Mouse (Mus musculus) MEL (cell line): ENCODE results near the gene Rps3. TPM values are rescaled to one million over a fixed set of nuclear protein-coding genes. Genes with fewer than 3 reads are reported as not detected.

Experiments
- DNase-seq: peaks from one replicate; pipeline ENCODE4 v3.0.0; 2011; ENCODE audit warnings: low read depth, low spot score
- H3K27ac ChIP-seq: 2 replicates; pipeline ENCODE4 v1.5.1; 2012; ENCODE audit warnings: low read depth, mild to moderate bottlenecking, control low read depth, low read length, moderate library complexity; ENCODE audit not compliant: control insufficient read depth
- H3K27me3 ChIP-seq, 2 experiments: fragments of 150-350 bp in 1 of 2; sonication (generic) in 1 of 2; 2 replicates each; pipeline ENCODE4 v1.6.1; 2012; ENCODE audit warnings: low read length in 2 of 2, mild to moderate bottlenecking in 2 of 2, improper control_type of control experiment in 1 of 2, moderate library complexity in 1 of 2; ENCODE audit not compliant: insufficient read depth in 2 of 2, control insufficient read depth in 1 of 2
- H3K36me3 ChIP-seq, 2 experiments: 2 replicates each; pipeline ENCODE4 v1.6.1; 2012 to 2014; ENCODE audit warnings: low read length in 2 of 2, improper control_type of control experiment in 1 of 2, inconsistent platforms in 1 of 2, mild to moderate bottlenecking in 1 of 2; ENCODE audit not compliant: insufficient read depth in 2 of 2, control insufficient read depth in 1 of 2
- H3K4me1 ChIP-seq, 2 experiments: fragments of 150-350 bp in 1 of 2; sonication (generic) in 1 of 2; 2 replicates each; pipeline ENCODE4 v1.6.1; 2012; ENCODE audit warnings: low read length in 2 of 2, improper control_type of control experiment in 1 of 2, mild to moderate bottlenecking in 1 of 2; ENCODE audit not compliant: insufficient read depth in 2 of 2, control insufficient read depth in 1 of 2
- H3K4me3 ChIP-seq, 2 experiments: fragments of 150-350 bp in 1 of 2; sonication (generic) in 1 of 2; 2 replicates each; pipeline ENCODE4 v1.5.1; 2012; ENCODE audit warnings: low read depth in 2 of 2, low read length in 2 of 2, mild to moderate bottlenecking in 2 of 2, moderate library complexity in 2 of 2, control low read depth in 1 of 2, improper control_type of control experiment in 1 of 2; ENCODE audit not compliant: control insufficient read depth in 1 of 2, insufficient read depth in 1 of 2
- H3K79me2 ChIP-seq: 2 replicates; pipeline ENCODE4 v1.6.1; 2012; ENCODE audit warnings: mild to moderate bottlenecking, low read length, moderate library complexity; ENCODE audit not compliant: control insufficient read depth, poor library complexity, insufficient read depth
- H3K9ac ChIP-seq: 2 replicates; pipeline ENCODE4 v1.6.1; 2012; ENCODE audit warnings: low read depth, mild to moderate bottlenecking, control low read depth, low read length, moderate library complexity; ENCODE audit not compliant: control insufficient read depth, poor library complexity, severe bottlenecking
- H3K9me3 ChIP-seq: fragments of 150-350 bp; sonication (generic); replicated peaks from 2 replicates; pipeline ENCODE4 v1.6.1; 2012; ENCODE audit warnings: mild to moderate bottlenecking, low read length, improper control_type of control experiment, moderate library complexity; ENCODE audit not compliant: insufficient read depth
- CHD1 ChIP-seq: IDR thresholded peaks from 2 replicates; pipeline ENCODE4 v1.6.1; 2012; ENCODE audit warnings: low read depth, mild to moderate bottlenecking, inconsistent platforms, low read length, improper control_type of control experiment
- E2F4 ChIP-seq: IDR thresholded peaks from 2 replicates; pipeline ENCODE4 v1.6.1; 2011; ENCODE audit warnings: low read depth, low read length, improper control_type of control experiment, borderline replicate concordance
- ELF1 ChIP-seq: IDR thresholded peaks from 2 replicates; pipeline ENCODE4 v1.6.1; 2014; ENCODE audit warnings: low read depth, mild to moderate bottlenecking, inconsistent platforms, low read length, improper control_type of control experiment, moderate library complexity
- EP300 ChIP-seq, 2 experiments: IDR thresholded peaks; 2 replicates each; pipeline ENCODE4 v1.6.1; 2011; ENCODE audit warnings: improper control_type of control experiment in 2 of 2, low read length in 2 of 2, low read depth in 1 of 2, mild to moderate bottlenecking in 1 of 2
- ETS1 ChIP-seq: IDR thresholded peaks from 2 replicates; pipeline ENCODE4 v1.6.1; 2012; ENCODE audit warnings: low read depth, mild to moderate bottlenecking, inconsistent platforms, low read length, improper control_type of control experiment, moderate library complexity
- GABPA ChIP-seq: IDR thresholded peaks from 2 replicates; pipeline ENCODE4 v1.6.1; 2012; ENCODE audit warnings: low read depth, mild to moderate bottlenecking, inconsistent platforms, low read length, improper control_type of control experiment, moderate library complexity
- GATA1 ChIP-seq: IDR thresholded peaks from 2 replicates; pipeline ENCODE4 v1.6.1; 2011; ENCODE audit warnings: low read depth, low read length, improper control_type of control experiment
- HCFC1 ChIP-seq: IDR thresholded peaks from 2 replicates; pipeline ENCODE4 v1.6.1; 2012; ENCODE audit warnings: low read depth, mild to moderate bottlenecking, inconsistent platforms, low read length, improper control_type of control experiment, moderate library complexity
- JUND ChIP-seq: IDR thresholded peaks from 2 replicates; pipeline ENCODE4 v1.6.1; 2011; ENCODE audit warnings: low read depth, mild to moderate bottlenecking, improper control_type of control experiment, low read length
- KAT2A ChIP-seq: conservative IDR thresholded peaks from 2 replicates; pipeline ENCODE4 v1.6.1; 2012; ENCODE audit warnings: low read depth, low read length, improper control_type of control experiment, inconsistent platforms
- MAFK ChIP-seq: IDR thresholded peaks from 2 replicates; pipeline ENCODE4 v1.6.1; 2011; ENCODE audit warnings: low read depth, mild to moderate bottlenecking, low read length, improper control_type of control experiment, borderline replicate concordance
- MAX ChIP-seq: IDR thresholded peaks from 2 replicates; pipeline ENCODE4 v1.6.1; 2011; ENCODE audit warnings: low read length, improper control_type of control experiment
- MAZ ChIP-seq: IDR thresholded peaks from 2 replicates; pipeline ENCODE4 v1.6.1; 2012; ENCODE audit warnings: low read depth, mild to moderate bottlenecking, inconsistent platforms, low read length, improper control_type of control experiment
- MXI1 ChIP-seq: IDR thresholded peaks from 2 replicates; pipeline ENCODE4 v1.6.1; 2011; ENCODE audit warnings: mild to moderate bottlenecking, low read depth, low read length, improper control_type of control experiment
- MYB ChIP-seq: IDR thresholded peaks from 2 replicates; pipeline ENCODE4 v1.6.1; 2011; ENCODE audit warnings: mild to moderate bottlenecking, low read depth, low read length, improper control_type of control experiment
- MYC ChIP-seq: IDR thresholded peaks from 2 replicates; pipeline ENCODE4 v1.6.1; 2011; ENCODE audit warnings: low read depth, mild to moderate bottlenecking, low read length, improper control_type of control experiment, moderate library complexity
- NRF1 ChIP-seq: IDR thresholded peaks from 2 replicates; pipeline ENCODE4 v1.6.1; 2014; ENCODE audit warnings: low read depth, mild to moderate bottlenecking, inconsistent platforms, low read length, improper control_type of control experiment, moderate library complexity; ENCODE audit not compliant: poor library complexity, insufficient read depth, severe bottlenecking
- POLR2A ChIP-seq, 2 experiments: IDR thresholded peaks; 2 replicates each; pipeline ENCODE4 v1.6.1; 2011 to 2012; ENCODE audit warnings: low read length in 2 of 2, mild to moderate bottlenecking in 2 of 2, control low read depth in 1 of 2, improper control_type of control experiment in 1 of 2, low read depth in 1 of 2, moderate library complexity in 1 of 2; ENCODE audit not compliant: control insufficient read depth in 1 of 2, insufficient read depth in 1 of 2, poor library complexity in 1 of 2
- POLR2AphosphoS2 ChIP-seq: IDR thresholded peaks from 2 replicates; pipeline ENCODE4 v1.6.1; 2011; ENCODE audit warnings: low read length, improper control_type of control experiment
- POLR2AphosphoS5 ChIP-seq: IDR thresholded peaks from 2 replicates; pipeline ENCODE4 v1.6.1; 2012; ENCODE audit warnings: low read depth, borderline replicate concordance, mild to moderate bottlenecking, inconsistent platforms, low read length, moderate library complexity, mixed read lengths
- RAD21 ChIP-seq: IDR thresholded peaks from 2 replicates; pipeline ENCODE4 v1.6.1; 2011; ENCODE audit warnings: mild to moderate bottlenecking, low read depth, low read length, improper control_type of control experiment
- RCOR1 ChIP-seq: IDR thresholded peaks from 2 replicates; pipeline ENCODE4 v1.6.1; 2012; ENCODE audit warnings: low read depth, mild to moderate bottlenecking, inconsistent platforms, low read length, improper control_type of control experiment
- SIN3A ChIP-seq: IDR thresholded peaks from 2 replicates; pipeline ENCODE4 v1.6.1; 2012; ENCODE audit warnings: low read length, improper control_type of control experiment, inconsistent platforms
- USF1 ChIP-seq: IDR thresholded peaks from 2 replicates; pipeline ENCODE4 v1.6.1; 2014; ENCODE audit warnings: low read depth, mild to moderate bottlenecking, inconsistent platforms, low read length, improper control_type of control experiment, moderate library complexity
- USF2 ChIP-seq, 2 experiments: IDR thresholded peaks; 2 replicates each; pipeline ENCODE4 v1.6.1; 2011 to 2012; ENCODE audit warnings: improper control_type of control experiment in 2 of 2, low read length in 2 of 2, borderline replicate concordance in 1 of 2, inconsistent platforms in 1 of 2, low read depth in 1 of 2, mild to moderate bottlenecking in 1 of 2; ENCODE audit not compliant: insufficient read depth in 1 of 2
- ZC3H11A ChIP-seq: IDR thresholded peaks from 2 replicates; pipeline ENCODE4 v1.6.1; 2012; ENCODE audit warnings: low read depth, mild to moderate bottlenecking, inconsistent platforms, low read length, improper control_type of control experiment
- ZKSCAN1 ChIP-seq: IDR thresholded peaks from 2 replicates; pipeline ENCODE4 v1.6.1; 2012; ENCODE audit warnings: low read depth, mild to moderate bottlenecking, inconsistent platforms, low read length, improper control_type of control experiment, moderate library complexity
- ZMIZ1 ChIP-seq: IDR thresholded peaks from 2 replicates; pipeline ENCODE4 v1.6.1; 2012; ENCODE audit warnings: low read depth, mild to moderate bottlenecking, inconsistent platforms, low read length, improper control_type of control experiment, moderate library complexity
- ZNF384 ChIP-seq: IDR thresholded peaks from 2 replicates; pipeline ENCODE4 v1.6.1; 2012; ENCODE audit warnings: low read depth, mild to moderate bottlenecking, inconsistent platforms, low read length, improper control_type of control experiment
- polyA plus RNA-seq, 2 experiments: library from polyadenylated mRNA; stranded (reverse) in 1 of 2; unstranded in 1 of 2; fragments of >175 nt in 1 of 2; fragments of >200 nt in 1 of 2; gene quantifications; 2 replicates each; pipeline versions ENCODE4 v1.2.1 to v1.2.4; 2012; ENCODE audit warnings: low replicate concordance in 2 of 2, low read depth in 1 of 2; ENCODE audit not compliant: insufficient read length in 2 of 2, insufficient read depth in 1 of 2, missing spikeins in 1 of 2
- total RNA-seq: library from RNA; depleted of rRNA; stranded (reverse); fragments of 300-350 nt; gene quantifications from 2 replicates; pipeline ENCODE4 v1.2.3, GENCODE M21; 2012

Rps3 gene
- total and polyA plus RNA-seq, 3 experiments: 157 to 2,287 (median 1,899) TPM

DNA sequence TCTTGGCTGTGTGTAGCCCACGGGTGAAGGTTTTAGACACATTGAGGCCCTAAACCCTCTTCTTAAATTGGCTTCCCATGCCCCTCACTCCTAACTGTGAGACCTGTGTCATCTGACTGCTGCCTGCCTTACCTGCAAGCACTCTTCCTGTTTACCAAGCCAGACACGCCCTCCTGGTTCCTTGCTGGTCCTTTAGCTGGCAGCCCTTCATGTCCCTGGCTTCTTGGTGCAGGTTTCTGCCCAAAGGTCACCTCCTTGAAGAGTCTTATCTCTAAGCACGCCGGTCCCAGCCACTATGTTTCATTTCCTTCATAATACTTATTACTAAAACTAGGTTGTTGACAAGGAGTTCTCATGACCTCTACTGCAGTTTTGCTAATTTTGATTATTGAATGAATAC, 49.0 kb upstream of the Rps3 start:
- DNase-seq: peak; percentile 48
- Histone ChIP-seq H3K36me3 (peaks cover 0 to 52% of the 10 kb centered on the region in 2 experiments; a peak in 2 of 4 replicates), H3K9me3 (no peaks in the 10 kb centered on the region), H3K4me1 (peaks cover 17 to 67% of the 10 kb centered on the region in 2 experiments), H3K79me2 (peaks cover 23% of the 10 kb centered on the region), H3K9ac (peak overlapping the region; percentile 26), H3K27ac (peak overlapping the region; percentile 93), H3K27me3 (no peaks in the 10 kb centered on the region), H3K4me3 (no peak overlapping the region)
- 0 out of 2 replicates have a peak, but pooled peaks have one; percentile 39 for TF ChIP-seq HCFC1
- TF ChIP-seq ZKSCAN1: no peak
- TF ChIP-seq KAT2A: no peak
- no peak for TF ChIP-seq USF2 (IDR thresholded peaks at IDR 0.05; ENCODE audit: borderline replicate concordance in 1 of 2, insufficient read depth in 1 of 2, low read depth in 1 of 2, low read length in 2 of 2)
- no peak for TF ChIP-seq POLR2AphosphoS5
- TF ChIP-seq POLR2AphosphoS2: no peak
- TF ChIP-seq ELF1: 0 out of 2 replicates have a peak, but pooled peaks have one; percentile 32
- TF ChIP-seq MAZ: no peak
- 0 out of 2 replicates have a peak, but pooled peaks have one; percentile 25 for TF ChIP-seq ETS1
- TF ChIP-seq MYC: no peak
- no peak for TF ChIP-seq MAFK
- TF ChIP-seq RAD21: no peak
- no peak for TF ChIP-seq GATA1
- no peak; the same call in 1 of the 2 replicates for TF ChIP-seq MAX
- TF ChIP-seq ZNF384: no peak
- TF ChIP-seq ZC3H11A: no peak
- TF ChIP-seq MXI1: no peak
- peak; percentile 42; the same call in 1 of the 2 replicates for TF ChIP-seq SIN3A

DNA sequence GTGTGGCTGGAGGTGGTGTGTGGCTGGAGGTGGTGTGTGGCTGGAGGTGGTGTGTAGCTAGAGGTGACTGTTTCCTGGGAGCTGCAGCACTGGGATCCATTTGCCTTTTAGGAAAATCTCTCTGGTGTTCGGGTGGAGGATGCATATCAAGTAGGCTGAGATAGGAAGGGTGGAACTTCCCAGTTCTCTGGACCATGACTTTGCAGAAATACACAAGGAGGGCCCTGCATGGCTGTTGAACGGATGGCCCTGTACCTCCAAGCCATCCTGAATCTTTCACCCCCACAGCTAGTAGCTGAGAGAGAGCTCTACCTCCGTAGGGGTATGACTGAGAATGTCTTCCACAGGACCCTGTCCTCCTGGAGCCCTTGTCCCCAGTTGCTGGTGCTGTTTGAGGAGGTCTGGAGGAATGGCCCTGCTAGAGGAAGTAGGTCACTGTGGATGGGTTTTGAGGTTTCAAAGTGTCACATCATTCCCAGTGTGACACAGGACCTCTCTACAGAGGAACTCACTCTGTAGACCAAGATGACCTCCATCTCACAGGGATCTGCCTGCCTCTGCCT, 48.0 kb upstream of the Rps3 start:
- Histone ChIP-seq H3K4me1 (peaks cover 17 to 58% of the 10 kb centered on the region in 2 experiments), H3K9ac (peak overlapping the region; percentile 54), H3K36me3 (peaks cover 0 to 46% of the 10 kb centered on the region in 2 experiments; a peak in 2 of 4 replicates), H3K79me2 (peaks cover 13% of the 10 kb centered on the region), H3K4me3 (no peak overlapping the region), H3K9me3 (no peaks in the 10 kb centered on the region), H3K27ac (peak overlapping the region; percentile 93), H3K27me3 (no peaks in the 10 kb centered on the region)
- DNase-seq: peak; percentile 78
- TF ChIP-seq GATA1 (peak; percentile 20; the same call in 1 of the 2 replicates), POLR2AphosphoS5 (no peak), JUND (no peak), USF1 (no peak), ZMIZ1 (no peak), EP300 (IDR thresholded peaks at IDR 0.05; ENCODE audit: low read depth in 1 of 2, low read length in 2 of 2) (peak in 1 of 2 experiments; percentile 37; a peak in 1 of 4 replicates), POLR2A (IDR thresholded peaks at IDR 0.05; ENCODE audit: control insufficient read depth in 1 of 2, insufficient read depth in 1 of 2, low read depth in 1 of 2, low read length in 2 of 2, poor library complexity in 1 of 2) (peak; percentile 24 to 32; a peak in 1 of 4 replicates), POLR2AphosphoS2 (no peak), MAZ (no peak), USF2 (IDR thresholded peaks at IDR 0.05; ENCODE audit: borderline replicate concordance in 1 of 2, insufficient read depth in 1 of 2, low read depth in 1 of 2, low read length in 2 of 2) (no peak), NRF1 (no peak), RCOR1 (0 out of 2 replicates have a peak, but pooled peaks have one; percentile 19), MYC (no peak), CHD1 (no peak), MYB (no peak), GABPA (peak; percentile 77; the same call in 1 of the 2 replicates), SIN3A (0 out of 2 replicates have a peak, but pooled peaks have one; percentile 0), E2F4 (no peak), MAFK (no peak)
